Mouse (Mus musculus) liver, embryonic 11.5 days (tissue): ENCODE results near the gene Cdr2l. TPM values are rescaled to one million over a fixed set of nuclear protein-coding genes. Genes with fewer than 3 reads are reported as not detected.

Source experiments
- ATAC-seq: fragments of 200-750 bp; cut with Nextera tagmentation; replicated peaks from 2 replicates; pipeline ENCODE4 v1.8.0; 2017; ENCODE audit warnings: moderate number of reproducible peaks, mild to moderate bottlenecking, moderate TSS enrichment, moderate library complexity; ENCODE audit not compliant: low FRiP score
- DNase-seq: peaks from one replicate; pipeline ENCODE4 v3.0.0-alpha.2; 2017; ENCODE audit warnings: low spot score
- H3K27ac ChIP-seq: fragments of 300-500 bp; sonication (generic); 2 replicates; pipeline ENCODE4 v1.5.1; 2014; ENCODE audit warnings: mild to moderate bottlenecking, low read depth, low read length, control low read depth
- H3K27me3 ChIP-seq: fragments of 300-500 bp; sonication (generic); replicated peaks from 2 replicates; pipeline ENCODE4 v1.6.1; 2014; ENCODE audit warnings: low read length, mixed read lengths; ENCODE audit not compliant: control insufficient read depth, insufficient read depth
- H3K36me3 ChIP-seq: fragments of 300-500 bp; sonication (generic); 2 replicates; pipeline ENCODE4 v1.6.1; 2014; ENCODE audit warnings: mild to moderate bottlenecking, low read length, moderate library complexity, mixed read lengths; ENCODE audit not compliant: control insufficient read depth, insufficient read depth
- H3K4me1 ChIP-seq: fragments of 300-500 bp; sonication (generic); replicated peaks from 2 replicates; pipeline ENCODE4 v1.6.1; 2014; ENCODE audit warnings: low read length, mixed read lengths; ENCODE audit not compliant: control insufficient read depth, insufficient read depth
- H3K4me2 ChIP-seq: fragments of 300-500 bp; sonication (generic); 2 replicates; pipeline ENCODE4 v1.6.1; 2014; ENCODE audit warnings: mild to moderate bottlenecking, control low read depth, moderate library complexity
- H3K4me3 ChIP-seq: fragments of 300-500 bp; sonication (generic); 2 replicates; pipeline ENCODE4 v1.5.1; 2014; ENCODE audit warnings: low read depth, low read length, control low read depth
- H3K9ac ChIP-seq: fragments of 300-500 bp; sonication (generic); 2 replicates; pipeline ENCODE4 v1.6.1; 2014; ENCODE audit warnings: low read depth, low read length, control low read depth
- H3K9me3 ChIP-seq: fragments of 300-500 bp; sonication (generic); 2 replicates; pipeline ENCODE4 v1.6.1; 2016; ENCODE audit warnings: low read length, inconsistent platforms, mixed read lengths; ENCODE audit not compliant: control insufficient read depth
- WGBS: fragments of 180-500 bp; shearing (Covaris S2); extraction: QIAGEN DNeasy Blood & Tissue Kit; methylation state at CpG from one replicate; pipeline ENCODE4 v1.1.7; 2014; 5-methylcytosine and 5-hydroxymethylcytosine counted together
- polyA plus RNA-seq: library from polyadenylated mRNA; unstranded; fragments of >200 nt; fragmentation: Nextera tagmentation; extraction: Ambion mirVana; gene quantifications from 2 replicates; pipeline ENCODE4 v1.2.1, GENCODE M21; 2014

The Cdr2l gene
- polyA plus RNA-seq, 1 experiment from 2014 or later = 6.9 TPM

DNA sequence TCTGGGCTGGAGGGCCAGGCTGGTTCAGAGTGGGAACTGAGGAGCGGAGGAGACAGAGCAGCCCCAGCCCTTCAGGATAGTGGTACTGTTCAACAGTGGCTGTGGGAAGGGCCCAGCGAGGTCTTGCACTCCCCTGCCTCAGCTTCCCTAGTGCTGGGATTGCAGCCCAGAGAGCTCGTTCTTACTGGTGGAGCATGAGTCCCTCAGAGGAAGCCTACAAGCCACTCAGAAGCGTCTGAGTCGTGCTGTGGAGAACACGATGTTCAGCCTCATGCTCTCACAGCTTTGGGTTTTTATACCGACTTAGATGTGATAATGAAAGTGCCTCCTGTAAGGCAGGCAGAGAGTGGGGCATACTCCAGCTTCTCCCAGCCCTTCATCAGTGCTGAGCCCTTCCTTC, 43.0 kb downstream of the Cdr2l start:
- 79% methylated on average over 7 of the region's 7 CpGs for WGBS
- H3K36me3 ChIP-seq = 0 out of 2 replicates have a peak, but pooled peaks cover 4% of the 10 kb centered on the region
- no peak overlapping the region for H3K4me2 ChIP-seq
- no peaks in the 10 kb centered on the region for H3K9me3 ChIP-seq
- H3K27ac ChIP-seq = no peak overlapping the region
- no peaks in the 10 kb centered on the region for H3K27me3 ChIP-seq
- no peak overlapping the region for H3K4me3 ChIP-seq
- peaks cover 9% of the 10 kb centered on the region for H3K4me1 ChIP-seq
- ATAC-seq = no peak
- no peak overlapping the region for H3K9ac ChIP-seq
- no peak for DNase-seq

DNA sequence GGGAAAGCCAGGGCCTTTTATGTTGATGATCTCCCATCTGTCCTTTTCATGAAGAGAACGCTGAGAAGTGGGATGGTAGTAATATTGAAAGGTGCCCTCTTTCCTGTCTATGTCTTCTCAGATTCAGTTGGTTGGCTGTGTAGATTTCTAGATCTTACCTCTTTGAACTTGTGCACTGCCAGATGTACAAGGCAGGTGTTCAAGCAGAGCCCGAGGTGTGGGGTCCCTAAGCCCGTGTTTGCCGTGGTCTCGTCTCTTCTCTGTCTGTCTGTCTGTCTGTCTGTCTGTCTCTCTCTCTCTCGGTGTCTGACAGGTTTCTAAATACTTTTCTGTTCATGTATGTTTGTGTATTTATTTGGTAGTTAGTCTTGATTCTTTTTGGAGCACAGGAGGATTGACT, 44.0 kb downstream of the Cdr2l start:
- Histone ChIP-seq H3K4me3 (no peak overlapping the region), H3K27ac (no peak overlapping the region), H3K9me3 (no peaks in the 10 kb centered on the region), H3K27me3 (no peaks in the 10 kb centered on the region), H3K9ac (no peak overlapping the region), H3K4me2 (no peak overlapping the region), H3K36me3 (peaks cover 11% of the 10 kb centered on the region; the same call in 1 of the 2 replicates), H3K4me1 (peaks cover 9% of the 10 kb centered on the region)
- WGBS = 87% methylated on average over 6 of the region's 6 CpGs
- ATAC-seq = no peak
- no peak for DNase-seq

DNA sequence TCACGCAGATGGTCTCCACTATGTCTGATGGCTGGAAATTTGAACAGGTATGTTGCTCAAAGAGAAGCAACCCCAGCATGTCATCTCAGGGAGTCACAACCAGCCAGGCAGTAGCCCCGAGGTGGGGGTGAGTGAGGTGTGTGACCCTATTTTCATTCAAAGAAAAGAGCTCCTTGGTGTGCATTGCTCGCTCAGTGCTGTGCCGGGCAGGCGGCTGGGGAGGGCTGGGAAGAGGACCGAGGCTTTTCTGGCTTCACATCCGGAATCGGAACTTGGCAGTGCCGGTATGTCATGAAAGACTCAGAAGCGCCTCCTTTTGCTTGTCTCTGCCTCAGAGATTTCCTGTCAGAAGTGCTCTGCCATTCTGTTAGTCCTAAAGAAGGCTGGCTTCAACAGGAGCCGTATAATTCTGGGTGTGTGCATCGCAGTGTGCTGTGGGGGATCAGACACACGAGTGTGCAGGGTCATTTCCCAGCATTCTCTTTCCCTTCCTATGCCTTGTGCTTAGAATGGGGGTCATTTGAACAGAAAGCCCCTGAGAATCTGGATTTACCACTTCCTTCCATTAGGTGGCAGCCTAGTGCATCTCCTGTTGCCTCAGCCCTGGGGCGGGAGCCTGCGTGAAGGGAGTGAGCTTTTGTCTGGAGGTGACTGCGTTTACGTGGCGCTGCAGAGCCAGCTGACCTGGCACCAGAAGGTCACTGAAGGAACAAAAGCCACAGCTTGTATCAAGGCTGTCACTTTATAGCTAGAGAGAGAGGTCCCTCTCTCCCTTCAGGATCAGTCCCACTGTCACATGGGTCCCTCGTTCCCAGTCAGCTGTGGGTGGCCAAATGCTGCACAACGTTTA, 46.0 kb downstream of the Cdr2l start:
- Histone ChIP-seq H3K9me3 (no peaks in the 10 kb centered on the region), H3K4me3 (no peak overlapping the region), H3K9ac (no peak overlapping the region), H3K36me3 (peaks cover 12% of the 10 kb centered on the region), H3K27ac (no peak overlapping the region; the same call in 1 of the 2 replicates), H3K4me1 (no peaks in the 10 kb centered on the region), H3K4me2 (no peak overlapping the region), H3K27me3 (no peaks in the 10 kb centered on the region)
- DNase-seq (peak; percentile 65), ATAC-seq (peak; percentile 69)
- 41% methylated on average over 20 of the region's 20 CpGs for WGBS

DNA sequence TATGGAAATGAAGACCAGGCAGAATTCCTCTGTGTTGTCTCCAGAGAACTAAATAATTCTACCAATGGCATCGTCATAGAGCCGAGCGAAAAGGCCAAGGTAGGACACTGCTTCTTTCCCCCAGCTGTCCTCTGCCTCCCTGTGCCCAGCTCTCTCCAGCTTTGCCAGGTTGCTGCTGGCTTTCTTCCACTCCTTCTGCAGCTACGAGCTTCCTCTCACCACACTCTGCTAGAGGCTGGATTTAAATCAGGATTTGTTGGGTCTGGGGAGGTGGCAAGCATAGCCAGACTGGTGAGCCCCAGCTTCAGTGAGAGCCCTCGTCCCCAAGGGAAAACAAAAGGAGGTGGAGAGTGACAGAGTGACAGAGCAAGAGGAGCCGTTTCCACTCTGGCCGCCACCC, 47.6 kb downstream of the Cdr2l start:
- Histone ChIP-seq H3K4me2 (no peak overlapping the region), H3K27me3 (no peaks in the 10 kb centered on the region), H3K9me3 (no peaks in the 10 kb centered on the region), H3K27ac (no peak overlapping the region), H3K9ac (no peak overlapping the region), H3K36me3 (peaks cover 12% of the 10 kb centered on the region), H3K4me1 (no peaks in the 10 kb centered on the region), H3K4me3 (no peak overlapping the region)
- ATAC-seq (no peak), DNase-seq (no peak)
- WGBS = 85% methylated on average over 7 of the region's 7 CpGs

DNA sequence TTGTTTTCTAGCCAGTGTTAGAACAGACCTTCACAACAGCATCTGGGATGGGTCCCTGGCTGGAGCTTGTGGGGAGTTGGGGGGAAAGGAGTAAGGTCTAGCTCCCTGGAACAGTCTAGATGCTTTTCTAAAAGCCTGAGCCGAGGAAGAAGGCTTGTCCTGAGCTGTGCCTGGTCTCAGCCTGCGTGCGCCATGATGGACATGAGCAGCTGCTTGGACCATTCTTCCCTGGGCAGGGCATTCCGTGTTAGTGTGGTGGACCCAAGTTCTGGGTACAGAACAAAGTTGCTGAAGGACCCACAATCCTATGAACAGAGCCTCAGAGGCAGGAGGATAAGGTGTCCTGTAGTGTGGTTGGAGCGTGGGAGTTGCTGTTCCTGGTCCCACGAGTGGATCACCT, 48.8 kb downstream of the Cdr2l start:
- H3K27ac ChIP-seq = no peak overlapping the region
- peaks cover 3% of the 10 kb centered on the region; the same call in 1 of the 2 replicates for H3K27me3 ChIP-seq
- no peak overlapping the region for H3K4me2 ChIP-seq
- ATAC-seq (no peak), DNase-seq (no peak)
- H3K4me3 ChIP-seq = no peak overlapping the region
- H3K4me1 ChIP-seq = no peaks in the 10 kb centered on the region
- 93% methylated on average over 6 of the region's 6 CpGs for WGBS
- no peak overlapping the region for H3K9ac ChIP-seq
- no peaks in the 10 kb centered on the region for H3K9me3 ChIP-seq
- H3K36me3 ChIP-seq = peaks cover 10% of the 10 kb centered on the region

DNA sequence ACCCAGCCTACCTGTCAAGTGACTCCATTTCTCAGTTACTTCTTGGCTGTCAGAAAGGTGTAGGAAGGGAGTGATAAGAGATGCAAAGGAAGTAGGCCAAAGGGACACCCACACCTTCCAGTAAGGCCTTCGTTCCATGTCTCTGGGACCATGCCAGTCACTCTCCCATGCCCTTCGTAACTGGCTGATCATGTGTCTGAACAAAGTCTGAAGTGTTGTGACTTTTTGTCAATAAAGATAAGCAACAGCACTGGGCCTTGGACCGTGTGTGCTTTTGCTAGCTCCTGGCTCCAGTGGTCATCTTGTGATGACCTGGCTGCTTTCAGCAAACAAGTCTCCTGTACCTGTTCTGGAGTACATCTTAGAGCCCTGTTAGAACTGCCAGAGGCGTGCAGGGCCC, 51.1 kb downstream of the Cdr2l start:
- Histone ChIP-seq H3K9me3 (no peaks in the 10 kb centered on the region), H3K27ac (no peak overlapping the region), H3K4me2 (no peak overlapping the region), H3K4me1 (no peaks in the 10 kb centered on the region), H3K4me3 (no peak overlapping the region), H3K36me3 (peaks cover 8% of the 10 kb centered on the region), H3K9ac (no peak overlapping the region), H3K27me3 (peaks cover 11% of the 10 kb centered on the region)
- DNase-seq (no peak), ATAC-seq (no peak)
- WGBS = 63% methylated on average over 4 of the region's 4 CpGs

DNA sequence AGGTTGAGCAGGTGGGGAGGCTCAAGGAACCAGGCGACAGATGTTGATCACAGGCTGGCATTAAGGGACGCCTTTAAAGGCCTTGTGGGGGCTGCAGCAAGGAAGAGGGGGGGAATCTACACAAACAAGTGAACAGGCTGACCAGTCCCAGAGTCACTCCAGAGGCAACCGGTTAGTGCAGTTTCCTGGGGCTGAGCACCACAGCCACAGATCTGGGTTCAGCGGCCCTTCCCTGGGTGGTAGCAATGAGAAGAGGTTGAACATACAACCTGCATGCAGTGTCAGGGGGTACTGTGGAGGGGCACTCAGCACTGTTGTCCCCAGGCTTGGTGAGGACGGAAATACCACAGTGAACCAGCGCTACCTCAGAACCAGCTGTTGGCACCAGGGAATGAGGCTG, 51.6 kb downstream of the Cdr2l start:
- no peak overlapping the region for H3K4me3 ChIP-seq
- DNase-seq (no peak), ATAC-seq (no peak)
- H3K9ac ChIP-seq = no peak overlapping the region
- H3K9me3 ChIP-seq = no peaks in the 10 kb centered on the region
- H3K27me3 ChIP-seq = peaks cover 11% of the 10 kb centered on the region
- no peak overlapping the region for H3K4me2 ChIP-seq
- H3K4me1 ChIP-seq = no peaks in the 10 kb centered on the region
- H3K27ac ChIP-seq = no peak overlapping the region
- peaks cover 8% of the 10 kb centered on the region for H3K36me3 ChIP-seq
- whole genome bisulfite sequencing = 81% methylated on average over 6 of the region's 6 CpGs

DNA sequence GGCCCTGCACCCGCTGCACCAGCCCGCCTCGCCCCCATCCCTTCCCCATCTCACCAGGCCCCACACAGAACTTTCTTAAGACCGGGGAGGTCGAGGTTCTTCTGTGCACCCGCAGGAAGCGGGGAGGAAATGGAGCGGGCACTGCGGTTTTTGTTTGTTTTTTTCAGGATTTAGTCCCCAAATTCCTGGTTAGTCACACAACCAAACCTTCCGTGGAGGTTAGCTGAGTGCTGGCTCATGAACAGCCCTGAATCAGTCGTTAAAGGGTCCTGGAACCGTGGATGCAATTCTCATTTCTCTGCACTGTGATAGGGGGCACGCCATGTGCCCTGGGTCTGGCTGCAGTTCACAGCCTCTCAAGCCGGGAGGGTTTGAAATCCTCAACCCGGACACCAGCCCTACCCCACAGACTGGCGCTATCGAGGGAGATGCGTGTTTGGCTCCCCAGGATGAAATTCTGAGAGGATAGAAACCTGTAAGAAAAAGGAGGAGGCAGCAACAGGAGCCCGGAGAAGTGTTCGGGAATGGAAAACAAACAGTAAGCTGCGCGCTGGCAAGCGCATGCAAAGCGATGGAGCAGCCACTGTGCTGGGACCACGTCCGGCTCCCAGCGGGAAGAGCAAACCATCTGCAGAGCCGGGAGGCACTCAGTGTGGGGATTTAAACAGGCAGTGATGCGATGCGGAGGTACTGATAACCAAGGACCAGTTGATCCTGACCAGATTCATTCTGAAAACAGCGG, 54.1 kb downstream of the Cdr2l start:
- H3K4me3 ChIP-seq = peak overlapping the region; percentile 24
- ATAC-seq = no peak
- H3K9me3 ChIP-seq = no peaks in the 10 kb centered on the region; the same call in 1 of the 2 replicates
- H3K27ac ChIP-seq = no peak overlapping the region
- no peaks in the 10 kb centered on the region for H3K4me1 ChIP-seq
- DNase-seq = peak; percentile 56
- 0 out of 2 replicates have a peak overlapping the region, but pooled peaks have one; percentile 31 for H3K9ac ChIP-seq
- H3K4me2 ChIP-seq = peak overlapping the region; percentile 57
- WGBS = 5% methylated on average over 31 of the region's 31 CpGs
- no peaks in the 10 kb centered on the region; the same call in 1 of the 2 replicates for H3K36me3 ChIP-seq
- peaks cover 11% of the 10 kb centered on the region for H3K27me3 ChIP-seq
